Mouse (Mus musculus): Measurements from ENCODE around the gene Lmln.

DNA sequence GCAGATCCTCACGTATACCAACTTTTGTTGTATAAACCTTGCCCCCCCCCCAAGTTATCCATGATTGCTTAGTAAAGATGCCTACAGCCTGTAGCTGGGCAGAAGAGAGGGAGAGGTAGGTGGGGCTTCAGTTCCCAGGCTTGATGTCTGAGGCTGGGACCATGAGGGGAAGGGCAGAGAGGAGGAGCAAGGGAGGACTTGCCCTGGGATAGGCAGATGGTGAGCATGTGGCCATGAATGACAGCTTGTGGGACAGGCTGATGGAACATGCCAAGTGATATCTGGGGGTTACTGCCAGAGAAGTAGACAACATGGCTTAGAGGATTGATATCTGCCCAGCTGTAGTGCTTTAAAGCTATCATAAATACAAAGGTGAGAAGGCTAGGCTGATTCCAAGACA lies 14.3 kb upstream of the Lmln start:
- no peak for TF ChIP-seq CTCF (IDR thresholded peaks at IDR 0.05; ENCODE audit: control insufficient read depth, insufficient read depth, insufficient replicate concordance, low read depth, low read length)
- no peak for TF ChIP-seq POLR2A (IDR thresholded peaks at IDR 0.05; ENCODE audit: control insufficient read depth, low read depth, low read length)

All from testis, adult 2 months (tissue).